Mouse (Mus musculus): Measurements from ENCODE around the gene H3f3a.

GRCm38 (mm10) chr1:180767541-180768333, 46.0 kb downstream of the H3f3a start:
- TF ChIP-seq GATA1 (IDR thresholded peaks at IDR 0.05; ENCODE audit: borderline replicate concordance, low read length) (no peak), FLI1 (IDR thresholded peaks at IDR 0.05; ENCODE audit: low read length) (no peak)

Data from megakaryocyte, embryonic 14.5 days (primary cell).